Mouse (Mus musculus): ENCODE results near the gene Myef2.

Gene Myef2

GRCm38 (mm10) chr2:125067373-125067772, 56.1 kb downstream of the Myef2 start:
- in situ Hi-C loops (cut with MboI) = no loop called here

- in situ Hi-C loops (cut with MboI) = no loop called here
These were observed 60.5 kb downstream of the Myef2 start for GRCm38 (mm10) chr2:125062944-125063343.

DNA sequence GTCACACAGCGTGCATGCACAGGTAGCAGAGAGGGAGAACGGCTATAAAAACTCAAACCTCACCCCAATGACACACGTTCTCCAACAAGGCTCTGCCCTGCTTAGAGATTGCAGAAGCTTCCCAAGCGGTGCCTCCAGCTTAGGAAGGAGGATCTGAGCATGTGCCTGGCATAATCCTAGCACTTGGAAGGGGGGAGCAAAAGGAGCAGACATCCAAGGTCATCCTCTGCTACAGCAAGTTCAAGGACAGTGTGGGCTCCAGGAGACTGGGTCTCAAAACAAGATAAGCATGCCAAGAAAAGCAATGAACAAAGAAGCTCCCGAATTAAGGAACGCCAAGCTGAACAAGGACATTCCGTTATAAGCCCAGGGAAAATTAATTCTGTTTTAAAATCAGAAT, 62.0 kb downstream of the Myef2 start:
- in situ Hi-C loops (cut with MboI) = no loop called here

DNA sequence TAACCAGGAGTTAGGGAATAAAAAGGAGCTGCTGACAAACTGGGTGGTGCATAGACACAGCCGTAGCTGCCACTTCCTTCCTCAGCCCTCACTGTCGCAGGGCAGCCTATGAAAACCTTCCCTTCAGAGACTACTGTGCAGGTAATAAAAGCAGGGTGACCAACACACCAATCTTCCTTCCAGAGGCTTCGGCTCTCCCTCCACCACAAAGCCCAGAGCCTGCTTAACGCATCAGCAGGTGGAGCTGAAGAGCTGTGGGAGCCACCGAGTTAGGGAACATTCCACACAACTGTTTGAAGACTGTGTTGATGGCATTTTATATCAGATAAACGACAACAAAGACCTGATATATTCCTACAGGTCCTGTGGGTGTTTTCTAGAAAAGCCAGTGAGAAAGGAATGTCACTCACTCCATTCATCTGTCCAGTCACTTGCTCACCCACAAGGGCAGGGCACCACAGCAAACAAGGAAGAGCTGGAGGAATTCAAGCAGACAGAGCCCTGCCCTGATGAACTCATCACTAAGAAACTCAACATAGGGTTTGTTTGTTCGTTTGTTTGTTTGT, 66.1 kb downstream of the Myef2 start:
- in situ Hi-C loops (cut with MboI) = no loop called here

- in situ Hi-C loops (cut with MboI) = no loop called here
These were observed 68.1 kb downstream of the Myef2 start for GRCm38 (mm10) chr2:125055316-125055903.
